Mouse (Mus musculus) kidney, adult 8-10 months (tissue): ENCODE results near the gene Cd300ld.
"Not testable (repeated sequence)": the region's sequence is repeated elsewhere in the genome, so short reads cannot be mapped to it uniquely, and the experiment has no call there.

ENCODE experiments used
- DNase-seq, 2 experiments: peaks; one replicate each; pipeline ENCODE4 v3.0.0; 2022

The Cd300ld gene

DNA sequence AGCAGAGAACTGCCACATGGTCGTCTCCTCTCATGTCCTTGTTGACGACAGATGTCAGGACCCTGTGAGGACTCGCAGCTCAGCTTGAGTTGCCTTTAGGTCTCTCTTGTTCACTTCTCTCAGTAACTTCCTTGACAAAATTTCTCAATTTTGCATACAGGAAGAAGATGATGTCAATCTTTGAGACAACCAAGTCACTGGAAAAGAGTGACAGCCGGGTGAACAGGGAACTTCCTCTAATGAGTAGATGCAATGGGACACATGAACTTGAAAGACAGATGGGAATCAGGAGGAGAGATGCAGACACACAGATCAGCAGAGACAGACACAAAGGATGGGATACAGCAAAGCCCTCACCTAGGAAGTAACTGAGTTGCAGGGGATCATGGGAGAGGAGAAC, at the start of gene Cd300ld:
TSS of gene Cd300ld (minus strand) at position 130 of the 400 bp plus-strand sequence.
- DNase-seq, result no peak

DNA sequence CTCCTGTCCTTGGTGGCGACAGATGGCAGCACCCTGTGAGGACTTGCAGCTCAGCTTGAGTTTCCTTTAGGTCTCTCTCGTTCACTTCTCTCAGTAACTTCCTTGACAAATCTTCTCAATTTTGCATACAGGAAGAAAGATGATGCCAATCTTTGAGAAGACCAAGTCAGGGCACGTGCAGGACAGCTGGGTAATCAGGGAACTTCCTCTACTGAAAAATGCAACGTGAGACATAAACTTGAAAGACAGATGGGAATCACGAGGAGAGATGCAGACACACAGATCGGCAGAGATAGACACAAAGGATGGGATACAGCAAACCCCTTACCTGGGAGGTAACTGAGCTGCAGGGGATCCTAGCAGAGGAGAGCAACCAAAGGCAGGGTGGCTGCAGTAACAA, 47.9 kb upstream of the Cd300ld start, which contains the start of gene Cd300ld5:
TSS of gene Cd300ld5 (minus strand) at position 101 of the 400 bp plus-strand sequence.
- not testable (repeated sequence) for DNase-seq

DNA sequence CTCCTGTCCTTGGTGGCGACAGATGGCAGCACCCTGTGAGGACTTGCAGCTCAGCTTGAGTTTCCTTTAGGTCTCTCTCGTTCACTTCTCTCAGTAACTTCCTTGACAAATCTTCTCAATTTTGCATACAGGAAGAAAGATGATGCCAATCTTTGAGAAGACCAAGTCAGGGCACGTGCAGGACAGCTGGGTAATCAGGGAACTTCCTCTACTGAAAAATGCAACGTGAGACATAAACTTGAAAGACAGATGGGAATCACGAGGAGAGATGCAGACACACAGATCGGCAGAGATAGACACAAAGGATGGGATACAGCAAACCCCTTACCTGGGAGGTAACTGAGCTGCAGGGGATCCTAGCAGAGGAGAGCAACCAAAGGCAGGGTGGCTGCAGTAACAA, 37.2 kb upstream of the Cd300ld start, which contains the start of gene Cd300ld4:
TSS of gene Cd300ld4 (minus strand) at position 101 of the 400 bp plus-strand sequence.
- DNase-seq, result not testable (repeated sequence)

DNA sequence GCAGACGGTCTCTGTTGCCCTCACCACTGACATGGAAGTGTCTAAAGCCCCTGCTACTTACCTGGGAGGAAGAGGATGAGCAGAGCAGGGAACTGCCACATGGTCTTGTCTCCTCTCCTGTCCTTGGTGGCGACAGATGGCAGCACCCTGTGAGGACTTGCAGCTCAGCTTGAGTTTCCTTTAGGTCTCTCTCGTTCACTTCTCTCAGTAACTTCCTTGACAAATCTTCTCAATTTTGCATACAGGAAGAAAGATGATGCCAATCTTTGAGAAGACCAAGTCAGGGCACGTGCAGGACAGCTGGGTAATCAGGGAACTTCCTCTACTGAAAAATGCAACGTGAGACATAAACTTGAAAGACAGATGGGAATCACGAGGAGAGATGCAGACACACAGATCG, 26.4 kb upstream of the Cd300ld start, which contains the start of gene Cd300ld2:
TSS of gene Cd300ld2 (minus strand) at position 101 of the 400 bp plus-strand sequence.
- not testable (repeated sequence) for DNase-seq

DNA sequence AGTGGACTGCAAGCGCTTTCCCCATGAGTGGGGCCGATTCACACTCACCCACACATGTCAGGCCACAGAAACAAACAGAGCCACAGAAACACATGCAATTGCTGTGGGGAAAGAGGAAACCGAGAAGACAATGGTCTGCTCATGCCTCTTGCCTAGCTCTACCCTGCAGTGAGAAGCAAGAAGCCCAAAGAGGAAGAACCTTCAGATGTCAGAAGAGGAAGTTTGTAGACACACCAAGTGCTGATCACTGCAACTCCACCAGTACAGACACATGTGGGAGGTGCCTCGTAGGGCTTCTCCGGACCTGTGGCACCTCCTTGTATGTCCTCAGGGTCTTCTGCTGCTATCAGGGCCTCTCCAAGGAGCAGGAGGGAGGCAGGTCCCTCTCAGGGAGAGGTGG, 14.3 kb upstream of the Cd300ld start:
- no peak for DNase-seq

DNA sequence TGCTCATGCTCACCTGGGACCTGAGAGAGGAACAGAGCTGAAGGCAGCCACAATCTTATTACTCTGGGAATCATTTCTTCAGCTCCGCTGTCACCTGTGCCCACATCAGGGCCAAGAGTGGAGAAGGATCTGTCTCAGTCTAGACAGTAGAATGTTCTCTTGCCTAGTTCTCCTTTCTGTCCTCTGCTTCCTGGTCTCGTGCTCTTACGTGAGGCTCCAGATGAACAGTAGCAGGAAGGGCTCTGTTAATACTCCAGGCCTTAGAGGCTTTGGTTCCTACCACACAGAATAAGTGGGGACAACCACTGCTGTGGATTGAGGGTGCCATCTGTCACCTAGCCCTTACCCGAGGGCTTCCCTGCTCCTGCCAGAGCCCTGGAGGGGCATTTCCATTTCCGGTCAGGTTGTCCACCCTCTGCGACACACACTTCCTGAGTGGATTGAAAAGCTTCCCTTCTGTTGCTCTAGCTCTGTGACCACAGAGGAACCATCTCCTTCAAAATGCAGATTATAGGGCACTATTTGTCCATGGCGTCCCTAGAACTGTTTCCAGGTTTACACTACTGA, 11.8 kb upstream of the Cd300ld start, which contains the start of gene Cd300c2:
TSS of gene Cd300c2 (minus strand) at position 407 of the 567 bp plus-strand sequence.
- no peak for DNase-seq

DNA sequence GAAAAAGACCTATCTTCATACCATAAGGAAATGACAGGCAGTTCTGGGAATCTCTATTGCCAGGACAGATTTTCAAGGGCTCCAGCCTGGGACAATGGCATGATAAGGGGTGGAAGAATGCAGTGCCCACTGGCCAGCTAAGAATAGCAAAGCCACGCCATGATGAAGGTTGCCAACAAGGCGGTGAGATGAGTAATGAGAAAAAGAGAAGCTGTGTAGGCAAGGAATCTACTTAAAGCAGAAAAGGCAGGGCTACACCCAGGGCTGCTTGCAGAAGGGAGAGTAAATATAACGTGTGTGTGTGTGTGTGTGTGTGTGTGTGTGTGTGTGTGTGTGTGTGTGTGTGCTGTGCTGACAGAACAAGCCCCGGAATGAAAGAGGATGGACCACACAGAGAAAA, 7.9 kb downstream of the Cd300ld start:
- DNase-seq, result no peak

DNA sequence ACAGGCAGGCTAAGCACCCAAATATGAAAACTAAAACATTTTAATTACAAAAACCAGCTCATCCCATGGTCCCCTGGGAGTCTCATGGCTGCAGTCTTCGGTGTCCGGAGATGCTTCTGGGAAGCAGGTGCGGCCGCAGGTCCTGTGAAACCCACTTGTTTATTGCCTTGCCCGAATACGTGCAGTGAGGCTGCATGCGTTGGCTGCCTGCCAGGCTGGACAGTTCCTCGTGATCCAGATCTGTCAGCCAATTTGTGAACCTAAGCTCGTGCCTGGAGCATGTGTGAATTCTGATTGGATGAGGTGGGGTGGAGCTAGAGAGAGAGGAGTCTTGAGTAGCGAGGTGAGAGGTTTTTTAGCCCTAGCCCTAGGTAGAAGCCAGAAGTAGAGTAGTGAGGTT, 17.0 kb downstream of the Cd300ld start:
- DNase-seq, result no peak

DNA sequence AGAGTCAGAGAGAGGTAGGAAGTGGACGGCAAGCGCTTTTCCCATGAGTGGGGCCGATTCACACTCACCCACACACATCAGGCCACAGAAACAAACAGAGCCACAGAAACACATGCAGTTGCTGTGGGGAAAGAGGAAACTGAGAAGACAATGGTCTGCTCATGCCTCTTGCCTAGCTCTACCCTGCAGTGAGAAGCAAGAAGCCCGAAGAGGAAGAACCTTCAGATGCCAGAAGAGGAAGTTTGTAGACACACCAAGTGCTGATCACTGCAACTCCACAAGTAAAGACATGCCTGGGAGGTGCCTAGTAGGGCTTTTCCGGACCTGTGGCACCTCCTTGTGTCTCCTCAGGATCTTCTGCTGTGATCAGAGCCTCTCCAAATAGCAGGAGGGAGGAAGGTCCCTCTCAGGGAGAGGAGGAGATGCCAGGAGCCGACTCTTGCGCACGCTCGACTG, 20.9 kb downstream of the Cd300ld start, which contains the start of gene Cd300c:
TSS of gene Cd300c (minus strand) at position 406 of the 456 bp plus-strand sequence.
- no peak for DNase-seq

DNA sequence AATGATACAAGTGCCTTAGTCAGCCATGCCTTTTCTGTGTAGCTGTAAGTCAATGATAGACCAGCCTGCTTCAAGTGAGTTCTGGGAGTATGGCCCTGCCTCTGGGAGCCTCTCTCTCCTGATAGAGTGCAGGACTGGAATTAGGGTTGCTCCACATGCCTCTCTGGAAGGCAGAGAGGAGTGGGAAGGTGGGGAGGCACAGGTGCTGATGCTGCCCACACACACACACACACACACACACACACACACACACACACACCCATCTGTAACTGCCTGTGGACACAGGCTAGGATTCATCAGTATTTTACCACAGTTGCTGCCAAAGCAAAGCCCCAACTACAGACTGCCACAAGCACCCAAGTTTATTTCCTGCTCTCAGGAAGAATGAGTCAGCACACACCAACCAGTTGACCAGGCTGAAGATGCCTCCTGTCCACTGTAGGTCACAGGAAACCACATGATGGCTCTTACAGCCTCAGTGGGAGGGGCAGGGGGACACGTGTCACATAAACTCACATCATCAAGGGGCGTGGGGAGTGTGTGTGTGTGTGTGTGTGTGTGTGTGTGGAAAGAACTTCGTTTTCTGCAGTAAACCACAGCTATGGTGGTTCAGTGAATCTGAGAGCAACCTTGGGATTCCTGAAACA, 24.4 kb downstream of the Cd300ld start:
- DNase-seq, result no peak

DNA sequence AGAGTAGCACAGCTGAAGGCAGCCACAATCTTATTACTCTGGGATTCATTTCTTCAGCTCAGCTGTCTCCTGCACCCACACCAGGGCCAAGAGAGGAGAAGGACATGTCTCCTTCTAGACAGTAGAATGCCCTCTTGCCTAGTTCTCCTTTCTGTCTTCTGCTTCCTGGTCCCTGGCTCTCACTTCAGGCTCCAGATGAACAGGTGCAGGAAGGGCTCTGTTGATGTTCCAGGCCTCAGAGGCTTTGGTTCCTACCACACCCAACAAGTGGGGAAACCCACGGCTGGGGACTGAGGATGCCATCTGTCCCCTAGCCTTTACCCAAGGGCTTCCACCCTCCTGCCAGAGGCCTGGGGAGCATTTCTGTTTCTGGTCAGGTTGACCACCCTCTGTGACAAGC, 29.4 kb downstream of the Cd300ld start:
- no peak for DNase-seq

DNA sequence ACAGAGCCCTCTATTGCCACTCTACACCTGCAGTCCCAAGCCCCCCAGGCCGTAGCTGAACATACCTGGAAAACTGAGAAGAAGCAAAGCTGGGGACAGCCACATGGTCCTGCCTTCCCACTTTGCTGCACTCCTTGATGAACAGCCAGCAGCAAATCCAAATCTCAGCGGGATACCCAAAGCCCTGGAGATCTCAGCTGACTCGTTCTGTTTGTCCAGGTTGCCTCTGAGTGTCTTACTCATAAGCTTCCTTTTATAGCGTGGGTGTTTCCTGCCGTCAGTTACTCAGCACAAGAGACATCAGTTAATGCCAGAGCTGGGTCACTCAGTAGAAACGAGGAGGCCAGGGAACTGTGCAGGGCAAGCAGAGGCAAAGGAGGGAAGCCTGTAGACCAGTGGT, 55.6 kb downstream of the Cd300ld start, which contains the start of gene Cd300lb:
TSS of gene Cd300lb (minus strand) at position 243 of the 400 bp plus-strand sequence.
- no peak for DNase-seq

DNA sequence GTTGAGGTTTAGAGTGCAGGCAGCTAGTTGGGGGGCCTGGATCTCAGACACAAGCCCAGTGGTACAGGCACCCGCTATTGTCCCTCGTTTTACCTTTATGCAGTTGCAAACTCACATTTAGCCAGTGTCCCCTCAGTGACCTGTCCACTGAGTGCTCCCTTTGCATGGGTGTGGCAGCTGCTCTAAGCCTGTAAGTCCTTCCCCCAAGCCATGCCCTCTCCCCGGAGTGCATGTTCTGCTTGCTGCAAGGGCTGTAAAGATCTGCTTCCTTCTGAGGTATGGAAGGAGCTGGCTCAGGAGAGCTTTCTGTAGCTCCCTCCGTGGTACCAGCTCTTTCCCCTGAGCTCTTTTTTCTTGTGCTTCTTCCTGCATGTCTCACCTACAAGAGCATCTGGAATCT, 56.1 kb downstream of the Cd300ld start:
- DNase-seq, result no peak
